Mouse (Mus musculus): ENCODE measurements around the gene Kcnh4.

The Kcnh4 gene

GRCm38 (mm10) chr11:100735954-100736745 lies 23.6 kb downstream of the Kcnh4 start:
- in situ Hi-C loops (cut with MboI, MseI): no loop called here

- in situ Hi-C loops (cut with MboI, MseI): no loop called here
Observed at GRCm38 (mm10) chr11:100735134-100735865, 24.4 kb downstream of the Kcnh4 start.

GRCm38 (mm10) chr11:100730477-100731205 lies 29.1 kb downstream of the Kcnh4 start:
- in situ Hi-C loops (cut with MboI, MseI): no loop called here

- in situ Hi-C loops (cut with MboI, MseI): no loop called here
Observed at GRCm38 (mm10) chr11:100729976-100730375, 29.8 kb downstream of the Kcnh4 start.

GRCm38 (mm10) chr11:100728601-100729000 lies 31.1 kb downstream of the Kcnh4 start:
- in situ Hi-C loops (cut with MboI, MseI): no loop called here

GRCm38 (mm10) chr11:100727201-100727600 lies 32.5 kb downstream of the Kcnh4 start:
- in situ Hi-C loops (cut with MboI, MseI): no loop called here

GRCm38 (mm10) chr11:100724919-100725512 lies 34.7 kb downstream of the Kcnh4 start:
- in situ Hi-C loops (cut with MboI, MseI): no loop called here

GRCm38 (mm10) chr11:100722493-100723028 lies 37.2 kb downstream of the Kcnh4 start:
- in situ Hi-C loops (cut with MboI, MseI): no loop called here

GRCm38 (mm10) chr11:100721776-100722492 lies 37.8 kb downstream of the Kcnh4 start:
- in situ Hi-C loops (cut with MboI, MseI): no loop called here

GRCm38 (mm10) chr11:100721254-100721653 lies 38.5 kb downstream of the Kcnh4 start:
- in situ Hi-C loops (cut with MboI, MseI): no loop called here

- in situ Hi-C loops (cut with MboI, MseI): no loop called here
Observed at GRCm38 (mm10) chr11:100720345-100720744, 39.4 kb downstream of the Kcnh4 start.

GRCm38 (mm10) chr11:100719893-100720292 lies 39.8 kb downstream of the Kcnh4 start:
- in situ Hi-C loops (cut with MboI, MseI): no loop called here

- in situ Hi-C loops (cut with MboI, MseI): no loop called here
Observed at GRCm38 (mm10) chr11:100719312-100719711, 40.4 kb downstream of the Kcnh4 start.

GRCm38 (mm10) chr11:100718866-100719265 lies 40.9 kb downstream of the Kcnh4 start:
- in situ Hi-C loops (cut with MboI, MseI): no loop called here

- in situ Hi-C loops (cut with MboI, MseI): no loop called here
Observed at GRCm38 (mm10) chr11:100718462-100718861, 41.3 kb downstream of the Kcnh4 start.

- in situ Hi-C loops (cut with MboI, MseI): no loop called here
Observed at GRCm38 (mm10) chr11:100716649-100717048, 43.1 kb downstream of the Kcnh4 start.

GRCm38 (mm10) chr11:100714948-100715347 lies 44.8 kb downstream of the Kcnh4 start:
- in situ Hi-C loops (cut with MboI, MseI): no loop called here

GRCm38 (mm10) chr11:100714534-100714915 lies 45.2 kb downstream of the Kcnh4 start:
- in situ Hi-C loops (cut with MboI, MseI): no loop called here

- in situ Hi-C loops (cut with MboI, MseI): no loop called here
Observed at GRCm38 (mm10) chr11:100713735-100714533, 45.8 kb downstream of the Kcnh4 start, which contains the start of gene Hspb9. Hspb9 (plus strand) TSS chr11:100713850.

GRCm38 (mm10) chr11:100713174-100713573 lies 46.6 kb downstream of the Kcnh4 start:
- in situ Hi-C loops (cut with MboI, MseI): no loop called here

Data from regulatory T cell (primary cell).